Mouse (Mus musculus): ENCODE measurements around the gene Olfr569. TPM values are rescaled to one million over a fixed set of nuclear protein-coding genes. Genes with fewer than 3 reads are reported as not detected.

Olfr569 gene
- polyA plus RNA-seq (2015; fragmentation: Nextera tagmentation; extraction: Ambion mirVana), result not detected in 2 replicates

- WGBS, result 78% methylated on average over 3 of the region's 3 CpGs
- Histone ChIP-seq H3K27me3 (no peaks in the 10 kb centered on the region), H3K27ac (no peak within 1 kb of the TSS), H3K4me3 (replicated peaks) (no peak within 1 kb of the TSS), H3K4me2 (replicated peaks) (no peak within 1 kb of the TSS), H3K9me3 (no peaks in the 10 kb centered on the region), H3K4me1 (replicated peaks) (no peaks in the 10 kb centered on the region), H3K36me3 (no peaks in the 10 kb centered on the region), H3K9ac (replicated peaks) (no peak within 1 kb of the TSS)
- ATAC-seq, result no peak
These were observed at the start of gene Olfr569 for GRCm38 (mm10) chr7:102890782-102891181. TSS of gene Olfr569 (minus strand) at chr7:102890882.

GRCm38 (mm10) chr7:102927105-102927504, 36.4 kb upstream of the Olfr569 start:
- Histone ChIP-seq H3K36me3 (no peaks in the 10 kb centered on the region), H3K4me3 (replicated peaks) (no peak overlapping the region), H3K27ac (no peak overlapping the region), H3K9ac (replicated peaks) (no peak overlapping the region), H3K9me3 (no peaks in the 10 kb centered on the region), H3K4me1 (replicated peaks) (no peaks in the 10 kb centered on the region), H3K4me2 (replicated peaks) (no peak overlapping the region), H3K27me3 (no peaks in the 10 kb centered on the region)
- WGBS, result 74% methylated on average over 3 of the region's 3 CpGs
- ATAC-seq, result no peak

DNA sequence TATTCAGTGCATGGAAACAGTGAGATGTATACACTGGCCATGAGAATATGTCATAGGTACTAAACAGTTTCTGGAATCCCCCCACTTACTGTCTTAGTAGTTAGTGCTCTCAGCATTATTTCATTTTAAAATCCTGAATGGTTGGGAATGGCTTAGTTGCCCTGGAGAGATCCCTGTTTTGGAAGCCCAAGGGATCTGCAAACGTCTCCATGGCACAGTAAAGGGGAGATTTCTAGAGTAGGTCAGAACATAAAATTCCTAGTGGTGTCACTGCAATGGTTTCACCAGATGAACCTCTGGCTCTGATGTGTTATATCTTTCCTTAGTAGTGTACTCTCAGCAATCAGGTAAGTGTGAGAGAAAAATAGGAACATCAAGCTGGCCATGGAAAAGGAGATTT, 33.4 kb upstream of the Olfr569 start, which contains the start of gene Olfr572:
Olfr572 (plus strand) TSS at position 301 of the 400 bp plus-strand sequence.
- no peak for ATAC-seq
- Histone ChIP-seq H3K36me3 (no peaks in the 10 kb centered on the region), H3K4me3 (replicated peaks) (no peak within 1 kb of the TSS), H3K27ac (no peak within 1 kb of the TSS), H3K27me3 (no peaks in the 10 kb centered on the region), H3K9ac (replicated peaks) (no peak within 1 kb of the TSS), H3K9me3 (no peaks in the 10 kb centered on the region), H3K4me1 (replicated peaks) (no peaks in the 10 kb centered on the region), H3K4me2 (replicated peaks) (no peak within 1 kb of the TSS)
- WGBS, result 72% methylated on average over 1 of the region's 1 CpGs

GRCm38 (mm10) chr7:102919632-102920031, 28.9 kb upstream of the Olfr569 start:
- Histone ChIP-seq H3K4me3 (replicated peaks) (no peak overlapping the region), H3K4me2 (replicated peaks) (no peak overlapping the region), H3K9ac (replicated peaks) (no peak overlapping the region), H3K27me3 (no peaks in the 10 kb centered on the region), H3K36me3 (no peaks in the 10 kb centered on the region), H3K4me1 (replicated peaks) (no peaks in the 10 kb centered on the region), H3K27ac (no peak overlapping the region), H3K9me3 (no peaks in the 10 kb centered on the region)
- peak; percentile 85 for ATAC-seq
- 23% methylated on average over 1 of the region's 1 CpGs for WGBS

DNA sequence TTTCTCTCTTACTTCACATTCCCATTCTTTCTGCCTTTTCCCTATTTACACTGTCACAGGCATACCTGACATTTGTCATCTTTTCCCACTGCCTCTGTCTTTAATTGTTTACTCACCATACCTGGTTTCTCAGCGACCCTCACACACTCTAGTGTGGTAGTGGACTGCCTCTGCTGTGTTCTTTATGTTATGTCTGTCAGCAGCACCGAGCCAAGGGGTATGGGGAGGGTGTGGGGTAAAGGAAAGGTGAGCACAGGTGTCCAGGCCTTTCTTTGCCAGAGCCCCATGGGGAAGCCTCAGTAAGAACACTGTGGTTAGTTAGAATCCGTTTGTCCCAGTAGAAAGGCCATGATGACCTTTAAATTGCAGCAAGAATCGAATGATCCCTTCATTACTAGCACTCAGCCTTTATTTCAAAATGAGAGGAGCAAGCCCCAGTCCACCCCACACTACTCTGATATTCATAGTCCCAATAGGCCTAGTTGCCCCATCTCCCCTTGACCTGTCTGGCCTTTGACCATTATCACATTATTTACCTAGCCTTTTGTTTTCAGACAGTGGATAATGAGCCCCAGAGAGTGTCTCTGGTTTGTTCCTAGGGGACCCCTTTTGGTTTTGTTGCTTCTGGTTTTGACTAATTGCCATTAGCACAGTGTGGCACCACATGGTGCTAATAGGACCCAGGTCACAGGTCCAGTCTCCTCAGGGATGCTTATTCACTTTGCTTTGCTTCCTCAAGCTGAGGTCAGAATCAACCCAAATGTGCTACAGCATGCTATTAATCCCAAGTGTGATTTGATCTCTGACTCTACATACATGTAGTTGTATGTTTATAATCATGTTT, 26.6 kb upstream of the Olfr569 start, which contains the start of gene Olfr571:
Olfr571 (minus strand) TSS at position 505 of the 844 bp plus-strand sequence.
- no peak within 1 kb of the TSS for H3K4me2 ChIP-seq (replicated peaks)
- no peak within 1 kb of the TSS for H3K9ac ChIP-seq (replicated peaks)
- H3K9me3 ChIP-seq, result no peaks in the 10 kb centered on the region
- no peak within 1 kb of the TSS for H3K4me3 ChIP-seq (replicated peaks)
- WGBS, result 62% methylated on average over 4 of the region's 4 CpGs
- H3K27ac ChIP-seq, result no peak within 1 kb of the TSS
- no peaks in the 10 kb centered on the region for H3K4me1 ChIP-seq (replicated peaks)
- ATAC-seq, result peak; percentile 60; the same call in 1 of the 2 replicates
- no peaks in the 10 kb centered on the region for H3K27me3 ChIP-seq
- H3K36me3 ChIP-seq, result no peaks in the 10 kb centered on the region

DNA sequence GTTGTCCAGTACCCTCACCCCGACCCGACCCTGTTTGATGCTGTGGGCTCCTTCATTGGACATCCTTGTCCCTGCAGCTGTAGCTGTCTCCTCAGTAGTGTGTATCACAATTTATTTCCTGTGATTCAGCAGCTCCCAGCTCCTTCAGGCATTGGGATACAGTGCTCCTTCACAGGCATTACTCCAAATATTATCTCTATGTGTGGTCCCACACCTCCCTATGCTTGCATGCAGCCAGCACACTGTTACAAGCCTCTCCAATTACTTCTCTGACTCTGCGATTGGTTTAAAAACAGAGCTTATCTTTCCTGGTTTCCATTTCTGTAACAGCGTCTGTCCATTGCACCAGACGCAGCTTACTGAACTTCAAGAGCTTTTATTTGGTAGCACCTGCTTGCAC, 25.7 kb upstream of the Olfr569 start:
- Histone ChIP-seq H3K27me3 (no peaks in the 10 kb centered on the region), H3K4me3 (replicated peaks) (no peak overlapping the region), H3K9me3 (no peaks in the 10 kb centered on the region), H3K4me1 (replicated peaks) (no peaks in the 10 kb centered on the region), H3K9ac (replicated peaks) (no peak overlapping the region), H3K4me2 (replicated peaks) (no peak overlapping the region), H3K27ac (no peak overlapping the region), H3K36me3 (no peaks in the 10 kb centered on the region)
- no peak for ATAC-seq
- 78% methylated on average over 5 of the region's 5 CpGs for WGBS

GRCm38 (mm10) chr7:102915261-102915660, 24.6 kb upstream of the Olfr569 start:
- 56% methylated on average over 1 of the region's 1 CpGs for WGBS
- ATAC-seq, result no peak
- H3K27me3 ChIP-seq, result no peaks in the 10 kb centered on the region

GRCm38 (mm10) chr7:102876822-102877221, 13.9 kb downstream of the Olfr569 start, which contains the start of gene Olfr568:
TSS of gene Olfr568 (plus strand) at chr7:102877122.
- Histone ChIP-seq H3K9me3 (no peaks in the 10 kb centered on the region), H3K27ac (no peak within 1 kb of the TSS), H3K27me3 (no peaks in the 10 kb centered on the region), H3K4me3 (replicated peaks) (no peak within 1 kb of the TSS), H3K4me1 (replicated peaks) (no peaks in the 10 kb centered on the region), H3K4me2 (replicated peaks) (no peak within 1 kb of the TSS), H3K9ac (replicated peaks) (no peak within 1 kb of the TSS), H3K36me3 (no peaks in the 10 kb centered on the region)
- no peak for ATAC-seq

More at GRCm38 (mm10) chr7:102915261-102915660, 24.6 kb upstream of the Olfr569 start:
- Histone ChIP-seq H3K9me3 (no peaks in the 10 kb centered on the region), H3K4me3 (replicated peaks) (no peak overlapping the region), H3K9ac (replicated peaks) (no peak overlapping the region), H3K27ac (no peak overlapping the region), H3K4me2 (replicated peaks) (no peak overlapping the region), H3K4me1 (replicated peaks) (no peaks in the 10 kb centered on the region), H3K36me3 (no peaks in the 10 kb centered on the region)

GRCm38 (mm10) chr7:102858665-102859064, 32.0 kb downstream of the Olfr569 start, which contains the start of gene Olfr566:
TSS of gene Olfr566 (minus strand) at chr7:102858765.
- no peaks in the 10 kb centered on the region for H3K9me3 ChIP-seq
- no peaks in the 10 kb centered on the region for H3K36me3 ChIP-seq
- H3K4me3 ChIP-seq (replicated peaks), result no peak within 1 kb of the TSS
- no peak for ATAC-seq
- no peak within 1 kb of the TSS for H3K9ac ChIP-seq (replicated peaks)
- no peak within 1 kb of the TSS for H3K27ac ChIP-seq
- WGBS, result 87% methylated on average over 1 of the region's 1 CpGs
- H3K4me2 ChIP-seq (replicated peaks), result no peak within 1 kb of the TSS
- H3K4me1 ChIP-seq (replicated peaks), result no peaks in the 10 kb centered on the region
- no peaks in the 10 kb centered on the region for H3K27me3 ChIP-seq

- H3K27ac ChIP-seq, result no peak overlapping the region
- no peaks in the 10 kb centered on the region for H3K9me3 ChIP-seq
- H3K4me1 ChIP-seq (replicated peaks), result no peaks in the 10 kb centered on the region
- H3K27me3 ChIP-seq, result no peaks in the 10 kb centered on the region
- ATAC-seq, result no peak
- no peak overlapping the region for H3K4me2 ChIP-seq (replicated peaks)
- no peaks in the 10 kb centered on the region for H3K36me3 ChIP-seq
- no peak overlapping the region for H3K9ac ChIP-seq (replicated peaks)
- H3K4me3 ChIP-seq (replicated peaks), result no peak overlapping the region
These were observed 34.9 kb downstream of the Olfr569 start for GRCm38 (mm10) chr7:102855807-102856206.
